Mouse (Mus musculus): ENCODE data around the gene Cxcl1. TPM values are rescaled to one million over a fixed set of nuclear protein-coding genes. Genes with fewer than 3 reads are reported as not detected.
"Not testable (repeated sequence)": the region's sequence is repeated elsewhere in the genome, so short reads cannot be mapped to it uniquely, and the experiment has no call there.

Gene Cxcl1
- total RNA-seq (2021): under 1 TPM; 0.45 to 0.72 TPM

DNA sequence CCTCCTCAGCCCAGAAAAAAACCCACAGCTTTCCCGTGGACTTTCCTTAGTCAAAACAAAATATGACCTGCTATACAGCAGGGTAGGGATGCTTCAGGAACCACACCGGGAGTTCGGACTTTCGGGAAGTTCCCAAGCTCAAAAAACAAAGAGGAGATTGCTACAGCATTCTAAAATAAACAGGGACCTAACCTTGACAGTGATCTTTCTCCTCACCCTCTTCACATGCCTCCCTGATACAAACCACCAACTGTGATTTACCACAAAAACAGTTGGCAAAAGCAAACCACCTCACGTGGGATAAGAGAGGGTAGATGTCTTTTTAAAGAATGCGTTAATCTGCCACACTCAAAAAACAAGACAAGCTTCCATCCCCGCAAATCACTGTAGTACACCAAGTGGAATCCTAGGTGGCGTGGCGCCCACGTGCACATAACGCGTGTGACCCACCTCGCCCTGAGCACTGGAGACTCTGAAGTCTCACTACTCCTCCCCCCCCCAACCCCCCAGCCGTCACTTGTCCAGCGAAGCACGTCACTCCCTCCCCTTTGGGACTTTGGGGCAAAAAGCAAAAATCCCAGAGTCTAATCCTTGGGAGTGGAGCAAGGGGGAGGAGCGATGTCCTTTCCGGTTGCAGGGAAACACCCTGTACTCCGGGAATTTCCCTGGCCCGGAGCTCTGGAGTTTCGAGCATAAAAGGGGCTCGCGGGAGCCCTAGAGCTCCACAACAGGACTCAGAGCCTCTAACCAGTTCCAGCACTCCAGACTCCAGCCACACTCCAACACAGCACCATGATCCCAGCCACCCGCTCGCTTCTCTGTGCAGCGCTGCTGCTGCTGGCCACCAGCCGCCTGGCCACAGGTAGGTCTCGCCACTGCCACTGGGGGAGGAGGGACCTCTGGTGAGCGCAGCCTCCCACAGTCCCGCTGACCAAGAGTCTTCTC is at the start of gene Cxcl1:
Gene Cxcl1, plus strand, starts transcription at position 723 of the 945 bp plus-strand sequence.
- peak; percentile 57 for DNase-seq

DNA sequence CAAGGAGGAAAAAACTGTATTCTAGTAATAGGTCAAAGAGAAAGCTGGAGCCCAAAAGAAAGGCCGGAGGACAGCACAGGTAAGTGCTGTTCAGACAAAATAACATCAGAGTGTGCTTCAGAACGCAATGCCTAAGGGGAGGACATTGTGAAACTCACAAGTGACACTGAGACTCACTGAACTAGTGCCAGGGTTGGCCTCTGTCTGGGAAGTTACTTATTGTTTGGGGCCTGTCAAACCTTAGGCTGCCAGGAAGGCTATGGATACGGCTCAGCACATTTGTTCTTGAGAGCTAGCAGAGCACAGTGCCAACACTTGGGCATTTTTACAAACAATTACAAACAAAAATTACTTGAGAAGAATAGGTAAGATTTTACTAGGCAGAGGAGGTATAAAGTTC is 47.1 kb upstream of the Cxcl1 start:
- DNase-seq: no peak

DNA sequence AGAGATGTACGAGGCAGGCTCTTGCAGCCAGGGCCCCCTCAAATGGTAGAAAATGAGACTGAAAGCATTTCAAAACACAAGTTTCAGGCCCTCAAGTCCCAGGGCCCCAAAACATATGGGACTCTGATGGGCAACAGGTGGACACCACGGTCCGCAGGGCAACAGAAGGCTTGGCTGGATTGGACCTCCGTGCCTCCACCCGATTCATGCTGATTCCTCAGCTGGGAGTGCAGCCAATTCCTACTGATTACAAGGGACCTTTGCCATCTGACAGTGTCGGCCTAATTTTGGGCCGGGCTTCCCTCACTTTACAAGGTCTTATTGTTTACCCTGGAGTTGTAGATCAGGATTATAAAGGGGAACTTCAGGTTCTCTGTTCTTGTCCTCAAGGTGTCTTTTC is 40.9 kb upstream of the Cxcl1 start:
- not testable (repeated sequence) for DNase-seq

DNA sequence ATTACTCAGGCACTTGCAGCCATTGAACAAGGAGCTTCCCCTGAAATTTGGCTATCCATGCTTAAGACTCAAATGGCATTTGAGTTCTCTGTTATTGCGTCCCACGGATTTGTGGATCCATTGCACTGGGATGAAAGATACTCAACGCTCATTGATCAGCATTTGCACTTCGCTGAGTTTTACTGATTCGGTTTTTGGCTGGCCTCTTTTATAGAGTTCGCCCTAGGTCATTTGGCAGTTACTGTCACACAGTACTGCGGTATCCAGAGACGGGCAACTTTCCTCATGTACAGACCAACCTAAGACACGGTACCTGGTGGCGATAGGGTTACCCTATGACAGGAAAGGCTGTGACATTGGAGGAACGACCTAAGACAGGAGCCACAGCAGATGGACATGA is 39.6 kb upstream of the Cxcl1 start:
- DNase-seq: not testable (repeated sequence)

DNA sequence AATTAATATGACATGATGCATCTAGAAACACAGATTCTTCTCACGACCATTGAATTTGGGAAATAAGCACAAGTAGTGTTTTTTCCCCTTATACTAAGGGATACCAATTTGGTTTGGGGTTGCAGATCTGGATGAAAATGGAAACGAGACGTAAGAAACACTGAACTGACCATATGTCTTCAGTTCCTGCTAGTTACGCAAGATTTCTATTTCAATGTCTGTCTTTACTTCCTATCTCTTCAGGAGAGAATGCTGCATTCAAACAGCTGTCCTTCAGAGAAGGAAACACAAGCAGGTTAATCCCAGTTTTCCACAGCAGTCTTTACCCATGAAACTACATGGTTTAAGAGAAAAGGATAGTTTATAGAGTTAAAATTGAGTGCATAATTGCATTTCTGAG is 37.8 kb upstream of the Cxcl1 start:
- DNase-seq: no peak

DNA sequence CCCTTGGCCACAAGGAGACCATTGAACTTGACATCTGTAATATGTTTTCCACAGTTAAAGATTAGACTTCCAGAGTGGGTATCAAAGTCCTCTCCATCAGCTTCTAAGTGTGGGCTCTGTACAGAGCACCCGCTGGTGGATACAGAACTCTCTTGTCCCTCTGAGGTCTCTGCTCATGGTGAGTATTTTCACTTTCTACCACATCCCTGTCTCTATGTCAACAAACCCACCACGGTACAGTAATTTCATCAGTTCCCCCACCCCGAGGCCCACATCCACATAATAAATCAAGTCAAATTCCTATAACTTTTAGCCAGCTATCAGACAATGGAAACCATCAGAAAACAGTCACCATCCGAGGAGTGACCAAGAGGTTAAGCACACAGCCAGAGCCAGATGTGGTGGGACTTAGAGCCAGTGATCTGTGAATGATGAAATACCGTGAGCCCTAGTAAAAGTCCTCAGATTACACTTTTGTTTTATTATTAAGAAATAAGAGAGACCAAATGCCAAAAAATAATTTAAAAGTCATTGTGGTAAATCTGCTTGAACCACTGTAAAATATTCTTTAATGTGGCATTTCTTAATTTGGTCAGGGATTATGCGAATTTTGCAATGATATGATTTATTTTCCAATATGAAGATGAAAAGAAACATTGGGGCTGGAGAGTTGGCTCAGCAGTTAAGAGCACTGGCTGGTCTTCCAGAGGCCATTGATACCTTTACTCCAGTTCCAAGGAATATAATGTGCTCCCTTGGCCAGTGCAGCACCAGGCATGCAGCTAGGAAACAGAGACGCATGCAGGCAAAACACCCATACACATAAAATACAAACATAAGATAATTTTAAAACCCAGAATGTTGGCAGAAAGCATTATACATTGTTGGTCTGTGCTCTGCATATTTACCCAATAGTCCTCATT is 35.5 kb upstream of the Cxcl1 start:
- no peak for DNase-seq

DNA sequence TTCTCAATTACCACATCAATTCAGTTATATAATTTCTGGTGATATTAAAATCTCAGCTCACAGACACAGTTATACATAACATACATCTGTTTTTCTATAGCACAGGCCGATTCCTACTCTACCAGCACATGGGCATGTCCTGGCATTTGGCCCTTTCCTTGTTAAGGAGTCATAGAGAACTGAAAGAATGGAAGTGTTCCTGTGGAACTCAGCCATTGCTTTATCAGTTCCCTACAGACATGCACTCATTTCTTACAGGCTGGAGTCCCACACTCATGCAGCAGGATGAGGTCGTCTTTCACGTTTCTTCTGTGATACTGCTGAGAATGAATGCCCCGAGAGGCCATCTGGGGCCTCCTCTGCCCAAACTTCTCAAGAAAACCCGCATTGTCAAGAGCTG is 33.6 kb upstream of the Cxcl1 start:
- no peak for DNase-seq

DNA sequence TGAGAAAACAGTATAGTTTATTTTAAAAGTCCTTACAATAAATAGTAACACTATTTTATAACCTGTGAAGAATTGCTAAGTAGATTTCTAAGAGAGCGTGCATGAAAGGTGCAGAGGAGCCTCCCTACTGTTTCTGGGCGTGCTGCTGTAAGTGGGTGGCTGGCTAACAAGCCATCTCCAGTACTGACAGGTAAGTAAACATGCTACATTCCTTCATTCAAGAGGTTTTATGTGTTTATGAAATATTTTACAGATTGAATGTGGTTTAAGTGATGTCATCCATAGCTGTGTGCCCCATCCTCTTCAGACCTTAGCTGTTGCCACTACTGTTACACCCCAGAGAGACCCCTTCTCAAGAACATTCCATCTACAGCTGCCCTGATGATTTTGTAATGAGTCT is 32.6 kb upstream of the Cxcl1 start:
- DNase-seq: no peak

DNA sequence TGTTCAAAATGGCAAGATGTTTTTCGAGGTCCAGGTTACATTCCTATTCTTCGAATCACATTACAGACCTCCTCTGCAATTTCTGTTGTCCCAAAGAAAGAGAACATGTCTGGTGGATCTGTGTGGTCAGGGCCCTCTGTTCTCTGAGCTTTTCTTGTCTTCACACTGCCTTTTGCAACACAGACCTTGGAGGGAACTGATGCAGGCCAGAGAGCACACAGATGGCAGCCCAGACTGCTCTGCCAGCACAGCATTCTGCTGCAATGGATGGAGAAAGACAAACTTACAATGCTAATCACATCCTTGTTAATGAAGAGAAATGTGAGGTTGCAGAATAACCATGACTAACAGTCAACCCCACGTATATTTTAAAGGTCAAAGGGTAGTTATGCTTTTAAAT is 32.0 kb upstream of the Cxcl1 start:
- DNase-seq: no peak

DNA sequence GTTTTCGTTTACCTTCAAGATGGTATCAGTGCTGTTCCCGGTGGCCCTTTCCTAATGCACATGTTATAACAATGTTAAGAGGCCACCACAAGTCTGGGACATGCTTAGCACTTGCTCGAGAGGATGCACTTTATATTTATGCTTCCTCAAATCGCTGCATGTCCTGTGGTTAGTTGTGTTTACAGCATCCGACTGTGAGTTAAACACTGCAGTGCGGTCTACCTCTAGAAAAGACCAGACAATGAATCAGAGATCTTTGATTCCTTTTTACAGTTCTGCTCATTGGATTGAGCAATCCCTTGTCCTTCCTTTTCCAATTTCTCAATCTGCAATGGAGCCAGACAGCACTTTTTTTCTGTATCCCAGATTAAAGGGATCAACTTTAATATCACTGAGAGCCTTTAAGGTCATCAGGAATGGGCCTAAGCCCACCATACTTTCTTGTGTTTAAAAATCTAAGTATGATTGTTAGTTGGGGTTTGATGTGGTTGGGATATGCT is 29.1 kb upstream of the Cxcl1 start:
- DNase-seq: no peak

DNA sequence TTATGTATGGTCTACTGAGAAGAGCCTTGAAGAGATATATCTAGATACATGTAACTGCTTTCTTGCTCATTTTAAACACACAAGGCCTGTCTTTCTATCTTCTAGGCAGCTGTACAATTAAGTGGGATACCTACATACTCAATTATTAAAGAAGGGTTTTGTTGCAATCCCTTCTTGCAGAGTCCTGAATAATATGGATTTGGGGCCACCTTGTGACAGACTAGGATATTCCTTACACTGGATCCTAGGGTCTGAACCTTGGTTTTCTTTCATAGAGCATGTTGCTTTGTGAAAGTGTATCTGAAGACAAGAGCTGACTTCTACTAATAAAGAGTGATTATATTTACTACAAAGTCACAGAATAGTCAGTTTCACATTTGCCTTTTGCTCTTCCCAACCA is 24.3 kb upstream of the Cxcl1 start:
- no peak for DNase-seq

DNA sequence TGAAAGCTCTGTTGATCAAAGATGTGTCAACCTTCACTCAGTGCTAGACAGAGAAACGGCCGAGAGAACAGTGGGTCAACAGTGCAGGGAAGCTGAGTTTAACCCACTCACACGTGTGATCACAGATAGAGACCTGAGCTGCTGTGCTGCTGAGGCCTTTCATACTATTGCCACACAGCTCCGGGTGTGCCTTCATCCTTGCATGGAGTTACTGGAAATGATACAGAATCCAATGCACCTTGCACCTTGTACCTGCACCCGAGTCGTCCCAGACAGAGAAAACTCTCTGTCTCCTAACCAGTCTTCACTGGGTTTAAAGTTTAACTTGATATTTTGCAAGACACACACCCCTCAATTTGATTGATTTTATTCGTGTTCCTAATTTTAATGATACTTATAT is 18.7 kb upstream of the Cxcl1 start:
- no peak for DNase-seq

DNA sequence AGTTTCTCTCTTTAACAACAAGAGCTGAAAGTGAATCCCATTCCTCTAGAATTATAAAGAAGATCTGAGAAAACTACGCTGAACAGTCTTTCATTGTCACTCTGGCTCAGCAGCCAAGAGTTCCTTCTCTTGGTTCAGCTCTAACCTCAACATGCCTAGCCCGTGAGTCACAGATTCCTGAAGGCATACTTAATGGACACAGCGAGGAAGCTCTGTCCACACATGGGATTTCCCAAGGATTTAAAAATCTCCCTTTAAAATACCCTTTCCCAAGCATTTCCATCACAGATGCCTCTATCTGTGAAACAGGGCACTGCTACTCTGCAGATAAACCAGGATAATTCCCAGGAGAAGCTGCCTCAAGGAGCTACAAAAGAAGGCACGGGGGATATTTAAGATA is 15.0 kb upstream of the Cxcl1 start:
- DNase-seq: peak; percentile 53

DNA sequence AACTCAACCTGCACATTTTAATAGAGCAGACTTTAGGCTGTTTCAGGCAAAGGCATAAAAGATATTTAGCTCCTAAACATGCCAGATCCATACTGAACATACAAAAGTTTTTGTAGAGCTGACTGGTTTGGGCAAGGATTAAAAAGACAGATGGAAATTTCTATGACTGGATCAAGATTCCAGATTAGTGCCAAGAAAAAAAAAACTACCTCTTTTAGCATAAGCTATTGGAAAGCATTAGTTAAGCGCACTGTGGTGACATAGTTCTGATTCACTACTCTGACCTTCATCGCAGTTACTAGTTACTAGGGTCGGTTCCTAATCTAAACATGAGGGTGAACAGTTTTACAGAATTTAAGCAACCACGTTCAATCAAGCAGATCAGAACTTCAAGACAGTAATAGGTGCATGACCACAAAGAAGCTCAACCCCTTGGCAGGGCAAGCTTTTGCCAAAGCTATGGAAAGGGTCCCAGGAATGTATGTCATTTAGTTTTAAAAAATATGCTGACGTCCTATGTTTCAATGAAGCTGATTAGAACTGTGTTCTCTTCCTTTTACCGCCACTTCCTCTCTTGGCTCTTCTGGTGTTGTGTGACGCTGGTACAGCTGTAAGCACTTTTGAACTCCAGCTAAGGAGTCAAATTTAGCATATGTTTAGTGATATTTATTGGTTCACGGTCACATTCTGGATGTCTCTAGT is 14.4 kb upstream of the Cxcl1 start:
- DNase-seq: no peak

DNA sequence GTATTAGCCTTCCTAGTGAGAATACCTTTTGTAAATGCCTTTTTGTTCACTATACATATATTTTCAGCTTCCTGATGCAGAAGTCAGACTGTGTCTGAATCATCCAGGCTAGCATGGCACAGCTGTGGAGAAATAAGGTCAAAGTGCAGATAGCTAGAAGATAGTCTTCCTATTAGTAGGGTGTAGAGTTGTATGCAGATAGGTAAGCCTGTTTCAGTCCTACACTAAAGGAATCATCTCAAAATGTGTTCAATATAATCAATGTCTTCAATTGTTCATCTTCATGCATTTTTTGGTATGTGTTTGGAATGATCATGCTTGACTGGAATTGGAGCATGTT is 13.9 kb upstream of the Cxcl1 start:
- DNase-seq: no peak

DNA sequence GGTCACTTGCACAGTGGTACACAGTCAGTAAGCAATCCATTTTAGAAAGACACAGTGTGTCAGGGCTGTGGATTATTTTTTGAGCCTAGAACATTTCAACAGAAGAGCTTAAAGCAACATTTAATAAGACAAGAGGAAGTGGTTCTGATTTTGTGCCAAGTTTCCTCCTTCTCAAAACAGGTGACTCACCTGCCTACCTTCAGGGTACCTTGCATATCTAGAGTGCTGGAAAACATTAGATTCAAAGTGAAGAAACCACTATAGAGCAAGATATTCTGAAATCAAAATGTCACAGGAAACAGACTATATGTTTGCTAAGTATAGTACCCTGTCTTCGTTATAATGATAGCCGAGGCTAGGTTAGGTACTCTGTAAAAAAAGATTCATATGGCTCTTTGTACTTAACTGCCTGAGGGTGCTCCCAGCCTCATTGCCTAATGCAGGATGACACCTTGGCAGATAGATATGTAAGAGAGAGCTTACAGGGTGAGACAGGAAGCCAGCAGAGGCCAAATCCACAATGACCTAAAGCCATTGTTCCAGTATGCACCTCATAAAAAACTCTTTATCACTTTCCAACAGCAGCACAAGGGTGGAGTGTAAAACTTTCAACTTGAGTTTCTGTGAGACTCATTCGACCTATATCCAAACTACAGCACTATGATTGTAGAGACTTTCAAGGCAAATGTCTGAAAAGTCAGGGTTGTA is 11.6 kb upstream of the Cxcl1 start:
- no peak for DNase-seq

DNA sequence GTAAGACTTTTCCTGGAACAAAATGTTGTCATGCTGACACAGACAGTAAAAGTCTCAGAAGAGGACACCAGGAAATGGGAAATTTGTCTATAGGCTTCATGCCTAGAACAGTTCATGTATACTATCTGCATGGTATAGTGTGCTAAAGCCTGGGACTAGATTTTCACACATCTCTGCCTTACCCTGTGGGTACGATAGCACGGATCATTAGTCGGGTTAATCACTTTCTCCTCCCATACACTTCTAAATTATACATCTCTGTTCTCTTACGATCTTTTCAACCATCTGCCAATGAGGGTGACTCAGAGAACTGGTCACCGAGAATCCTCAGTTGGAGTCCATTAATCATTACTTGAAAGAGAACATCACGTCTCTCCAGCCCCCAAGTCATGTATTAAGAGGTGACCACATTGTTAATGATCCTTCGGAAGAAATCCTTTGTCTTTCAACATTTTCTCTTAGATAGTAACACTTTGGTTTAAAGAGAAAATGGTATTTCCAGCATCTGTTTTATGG is 10.6 kb upstream of the Cxcl1 start:
- no peak for DNase-seq

DNA sequence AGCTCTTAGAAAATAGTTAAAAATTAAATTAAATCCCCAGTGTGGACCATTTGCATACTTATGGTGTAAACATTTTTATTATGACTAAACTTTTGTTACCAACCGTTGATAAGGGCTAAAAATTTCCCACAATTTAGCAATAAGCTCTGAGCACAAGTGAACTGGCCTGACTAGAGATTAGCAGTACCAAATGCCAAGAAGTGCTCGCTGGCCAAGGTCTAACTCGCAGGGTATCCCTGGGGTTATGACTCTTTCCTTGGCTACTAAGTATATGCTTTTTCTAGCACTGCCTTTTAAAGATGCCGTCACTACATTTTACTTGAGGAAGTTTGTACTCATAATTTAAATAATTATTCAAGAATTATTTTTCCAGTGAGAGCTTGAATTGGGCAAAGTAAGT is 10.0 kb upstream of the Cxcl1 start:
- DNase-seq: no peak

DNA sequence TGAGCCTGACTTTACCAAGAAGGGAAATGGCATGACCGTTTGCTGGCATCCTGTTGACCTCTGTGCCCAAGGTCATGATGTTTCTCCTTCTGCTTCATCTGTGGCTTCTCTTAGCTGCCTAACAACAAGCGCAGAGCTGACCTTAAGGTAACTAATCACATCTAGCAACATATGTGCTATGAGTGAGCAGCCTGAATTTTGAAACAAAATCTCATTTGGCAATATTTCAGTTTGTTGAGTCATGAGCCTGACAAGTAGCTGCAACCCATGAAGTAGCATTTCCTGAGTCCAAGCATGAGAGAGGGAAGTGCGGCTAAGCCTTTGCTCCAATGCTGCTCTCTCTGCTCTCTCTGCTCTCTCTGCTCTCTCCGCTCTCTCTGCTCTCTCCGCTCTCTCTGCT is 9.4 kb upstream of the Cxcl1 start:
- no peak for DNase-seq

DNA sequence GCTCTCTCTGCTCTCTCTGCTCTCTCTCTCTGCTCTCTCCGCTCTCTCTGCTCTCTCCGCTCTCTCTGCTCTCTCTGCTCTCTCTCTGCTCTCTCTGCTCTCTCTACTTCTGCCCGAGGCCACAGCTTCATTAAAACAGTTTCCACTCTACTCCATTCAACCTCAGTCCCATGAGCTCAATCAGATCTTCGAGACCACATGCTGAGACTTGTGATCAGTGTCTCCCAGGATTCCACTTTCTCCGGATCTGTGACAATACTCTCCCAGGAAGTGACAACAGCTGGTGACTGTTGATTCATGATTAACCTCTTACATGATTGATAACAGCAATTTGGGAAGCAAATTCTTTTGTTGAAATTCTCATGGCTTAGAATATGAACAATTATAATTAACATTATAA is 8.9 kb upstream of the Cxcl1 start:
- DNase-seq: no peak

DNA sequence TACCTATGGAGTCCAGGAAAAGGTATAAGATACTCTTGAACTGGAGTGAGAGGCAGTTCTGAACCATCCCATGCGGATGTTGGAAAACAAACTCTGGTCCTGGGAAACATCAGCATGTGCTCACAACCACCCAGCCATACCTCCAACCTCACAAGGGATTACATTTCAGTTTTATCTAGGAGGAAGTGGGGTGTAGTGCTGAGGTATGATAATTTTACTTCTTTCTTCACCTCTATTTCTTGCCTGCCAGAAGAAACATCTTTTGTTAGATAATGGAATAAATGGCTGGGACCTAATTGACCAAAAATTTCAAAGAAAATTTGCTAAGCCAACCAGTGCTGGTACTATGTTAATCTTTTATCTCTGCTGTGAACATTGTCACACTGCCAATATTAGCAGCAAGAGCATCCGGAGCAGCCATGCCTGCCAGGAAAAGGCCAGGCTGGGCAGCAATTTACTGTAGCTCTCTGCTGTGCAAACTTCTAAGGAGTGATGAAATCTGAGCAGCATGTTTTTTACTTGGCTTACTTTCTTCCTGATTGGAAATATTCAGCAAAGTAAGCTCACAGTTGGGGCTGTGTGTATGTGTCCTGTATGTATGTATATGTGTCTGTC is 6.3 kb upstream of the Cxcl1 start:
- peak; percentile 36 for DNase-seq
